Mouse (Mus musculus) cerebellum, postnatal 14 days (tissue): ENCODE data around the gene Cpa5.

Source experiments
- DNase-seq, 2 experiments: peaks; one replicate each; pipeline ENCODE4 v3.0.0; 2021; ENCODE audit warnings: mixed read lengths in 2 of 2

Gene Cpa5

GRCm38 (mm10) chr6:30649651-30650296 is 39.0 kb downstream of the Cpa5 start:
- peak; percentile 43 to 45 for DNase-seq

DNA sequence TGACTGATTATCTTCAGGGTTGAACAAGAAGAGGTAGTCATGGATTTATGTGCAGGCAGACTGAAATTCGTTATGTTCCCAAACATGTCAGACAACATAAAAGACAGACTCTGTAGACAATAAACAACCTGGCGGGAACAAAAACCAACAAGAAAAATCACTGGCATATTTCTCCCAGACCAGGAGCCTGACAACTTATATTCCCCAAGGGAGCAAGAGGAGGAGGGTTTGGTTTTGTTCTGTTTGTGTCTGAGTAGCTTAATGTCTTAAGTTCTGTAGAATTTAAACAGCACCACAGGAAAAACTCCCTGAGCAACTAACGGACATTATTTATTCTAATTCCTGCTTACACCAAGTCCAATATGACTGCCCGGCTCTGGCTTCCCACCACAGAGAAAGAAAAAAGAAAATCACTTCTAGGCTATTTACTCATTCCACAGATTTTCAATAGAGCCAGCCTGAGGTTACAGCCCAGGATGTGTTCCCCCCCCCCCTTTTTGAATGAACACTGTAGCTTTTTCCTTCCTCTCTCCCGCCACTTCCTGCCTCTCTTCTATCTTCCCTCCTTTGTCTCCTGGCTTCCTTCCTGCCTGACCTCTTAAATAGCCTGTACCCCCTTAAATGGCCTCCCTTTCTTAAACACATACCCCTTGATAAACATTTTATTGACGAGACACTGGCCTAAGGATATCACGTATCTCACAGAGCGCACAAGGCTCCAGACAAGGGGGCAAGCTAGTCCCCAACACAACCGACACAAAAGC is 41.8 kb downstream of the Cpa5 start:
- no peak for DNase-seq

- no peak for DNase-seq
Observed at GRCm38 (mm10) chr6:30653518-30653917, 42.7 kb downstream of the Cpa5 start.

- no peak for DNase-seq
Observed at GRCm38 (mm10) chr6:30654402-30654859, 43.6 kb downstream of the Cpa5 start.

GRCm38 (mm10) chr6:30654932-30655331 is 44.1 kb downstream of the Cpa5 start:
- no peak for DNase-seq

DNA sequence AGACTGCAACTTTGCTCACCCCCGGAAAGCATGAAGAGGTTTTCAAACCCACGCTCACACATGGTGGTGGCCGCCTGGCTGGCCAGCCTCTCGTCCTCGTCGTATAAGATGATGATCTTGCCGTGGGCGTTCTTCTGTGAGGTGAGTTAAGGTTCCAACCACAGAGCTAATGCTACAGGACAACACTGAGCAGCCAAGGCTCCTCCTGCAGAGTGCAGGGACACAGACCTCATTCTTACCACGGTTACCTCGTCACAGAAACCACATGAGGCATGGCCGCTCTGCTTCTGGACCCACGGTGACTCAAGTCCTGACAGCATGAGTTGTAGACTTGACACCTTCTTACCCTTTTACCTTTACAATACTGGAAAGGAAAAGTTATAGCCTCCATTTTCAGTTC is 46.5 kb downstream of the Cpa5 start:
- no peak for DNase-seq

GRCm38 (mm10) chr6:30658619-30659018 is 47.8 kb downstream of the Cpa5 start:
- DNase-seq, result no peak

DNA sequence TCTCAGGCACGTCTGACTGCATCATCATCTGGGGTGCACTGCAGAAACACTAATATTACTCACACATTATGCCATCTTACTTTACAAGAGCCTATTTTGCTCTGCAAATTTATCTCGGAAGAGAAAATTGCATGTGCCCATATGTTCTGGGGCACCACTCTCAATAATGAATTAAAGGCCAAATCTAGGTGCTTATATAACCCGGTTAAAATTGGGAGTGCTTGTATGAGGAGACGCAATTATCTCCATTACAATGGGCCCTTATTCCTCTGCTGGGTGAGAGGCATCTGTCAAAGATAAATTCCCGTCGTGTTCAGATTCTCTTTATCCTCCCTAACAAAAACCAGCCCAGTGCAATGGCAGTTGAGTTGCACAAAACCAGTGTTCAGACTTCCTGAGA is 54.0 kb downstream of the Cpa5 start:
- no peak for DNase-seq

DNA sequence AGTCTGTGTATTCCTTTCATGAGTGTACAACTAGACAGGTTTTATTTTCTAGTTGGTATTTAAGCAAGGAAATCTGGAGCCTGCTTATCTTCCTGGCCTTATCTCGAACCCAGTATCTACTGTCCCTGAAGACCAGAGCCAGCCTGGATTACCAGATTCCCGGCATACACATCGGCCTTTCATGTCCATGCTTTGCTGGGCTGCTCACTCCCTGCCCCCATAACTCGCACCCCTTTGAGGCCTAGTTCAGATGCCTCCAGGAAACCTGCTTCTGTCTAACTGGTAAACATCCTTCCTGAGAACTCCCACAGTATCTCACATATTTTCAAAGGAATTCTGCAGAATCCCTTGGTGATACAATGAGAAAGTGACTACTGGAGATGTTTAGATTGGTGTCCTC is 54.5 kb downstream of the Cpa5 start:
- no peak for DNase-seq

GRCm38 (mm10) chr6:30666043-30666442 is 55.2 kb downstream of the Cpa5 start:
- DNase-seq, result no peak

DNA sequence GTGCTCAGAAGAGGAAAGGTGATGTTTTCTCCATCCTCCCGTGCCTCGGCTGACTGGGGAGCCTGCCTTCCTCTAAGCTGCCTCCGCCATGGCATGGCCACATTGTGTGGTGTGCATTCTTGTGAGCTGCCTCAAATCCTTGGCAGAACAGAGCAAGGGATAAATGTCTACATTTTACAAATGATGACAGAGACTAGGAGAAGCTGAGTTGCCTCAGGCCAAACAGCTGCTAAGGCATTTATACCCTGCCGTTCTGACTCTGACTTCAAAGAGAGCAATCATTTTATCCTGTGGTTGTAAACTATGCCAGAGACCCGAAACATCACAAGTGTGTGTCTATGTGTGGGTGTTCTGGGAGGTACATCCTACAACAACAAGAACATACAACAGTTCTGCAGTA is 56.8 kb downstream of the Cpa5 start:
- DNase-seq, result no peak

- DNase-seq, result peak in 1 of 2 experiments; percentile 24
Observed at GRCm38 (mm10) chr6:30671696-30672095, 60.9 kb downstream of the Cpa5 start.

GRCm38 (mm10) chr6:30673764-30674561 is 63.2 kb downstream of the Cpa5 start:
- peak; percentile 57 to 58 for DNase-seq

DNA sequence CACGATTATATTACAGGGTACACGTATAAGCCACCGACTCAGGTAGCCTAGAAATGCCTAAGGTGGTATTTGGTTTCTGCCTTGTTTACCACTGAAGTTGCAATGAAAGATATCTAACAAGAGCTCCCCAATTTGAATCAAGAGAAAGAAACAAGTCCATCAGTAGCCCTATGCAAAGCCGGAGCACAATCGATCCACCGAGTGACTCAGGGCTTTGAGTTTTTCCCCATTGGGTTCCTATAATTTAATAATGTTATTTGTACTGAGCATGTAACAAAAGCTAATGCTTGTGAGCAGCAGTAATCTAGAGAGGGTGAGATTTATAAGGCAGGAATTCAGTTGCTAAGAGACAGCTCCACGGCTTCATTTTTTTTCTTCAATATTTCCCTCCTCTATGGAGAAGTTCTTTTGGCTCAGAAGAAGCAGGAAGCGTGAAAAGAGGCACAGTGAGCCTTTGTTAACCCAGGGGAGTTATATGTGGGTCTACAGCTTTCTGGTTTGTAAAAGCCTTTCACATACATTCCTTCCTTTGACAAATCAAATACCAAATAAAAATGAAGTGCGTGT is 64.0 kb downstream of the Cpa5 start:
- no peak for DNase-seq

DNA sequence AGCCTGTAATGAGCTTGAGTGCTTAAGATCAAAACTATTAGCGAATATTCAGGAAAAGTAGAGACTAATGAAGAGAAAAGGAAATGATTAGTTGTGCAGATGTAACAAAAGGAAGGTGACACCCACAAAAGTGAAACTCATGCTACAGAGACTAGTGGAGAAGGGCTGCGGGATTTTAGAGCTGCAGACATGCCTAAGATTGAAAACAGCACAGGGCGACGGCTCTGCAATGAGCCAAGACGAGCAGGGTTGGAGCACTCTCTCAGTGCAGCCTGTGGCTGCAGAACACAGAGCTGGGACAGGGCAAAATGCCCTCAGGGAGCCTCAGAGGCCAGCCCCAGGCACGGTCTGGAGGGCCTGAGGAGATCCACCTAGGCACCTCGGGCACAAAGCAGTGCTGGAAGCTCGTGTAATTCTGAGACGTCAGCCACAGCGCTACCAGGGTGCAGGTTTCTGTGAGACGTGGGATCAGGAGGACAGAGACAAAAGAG is 64.5 kb downstream of the Cpa5 start:
- DNase-seq, result peak; percentile 38

- DNase-seq, result no peak
Observed at GRCm38 (mm10) chr6:30676506-30676905, 65.7 kb downstream of the Cpa5 start.

GRCm38 (mm10) chr6:30677591-30677990 is 66.8 kb downstream of the Cpa5 start:
- DNase-seq, result no peak

DNA sequence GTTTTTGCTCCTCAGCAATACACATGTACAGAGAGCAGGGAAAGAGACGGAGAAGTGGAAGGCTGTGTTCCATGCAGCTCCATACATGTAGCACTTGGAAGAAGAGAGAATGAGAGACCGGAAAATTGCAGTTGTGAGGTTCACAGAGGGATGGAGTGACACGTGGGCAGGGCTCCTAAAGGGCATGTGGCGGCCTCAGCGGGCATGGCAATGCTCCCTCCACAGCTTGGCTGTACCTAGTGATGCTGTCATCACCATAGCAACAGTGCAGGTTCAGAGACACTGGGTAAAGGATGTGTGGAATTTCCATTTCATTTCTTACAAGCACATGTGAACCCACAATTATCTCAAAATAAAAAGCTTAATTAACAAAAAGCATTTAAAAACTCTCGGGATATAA is 67.7 kb downstream of the Cpa5 start:
- DNase-seq, result peak; percentile 75 to 82

- no peak for DNase-seq
Observed at GRCm38 (mm10) chr6:30679567-30679966, 68.8 kb downstream of the Cpa5 start.

- no peak for DNase-seq
Observed at GRCm38 (mm10) chr6:30680442-30680841, 69.6 kb downstream of the Cpa5 start.
